Mouse (Mus musculus) ES-CJ7 (cell line): ENCODE measurements at regions not wholly inside any gene's neighbourhood (a gene's known extent, or its start where the extent isn't known, plus 50 kb on each side); places are given as distances from the start of the nearest gene placed in this dataset.

Experiments used
- DNase-seq: peaks from one replicate; pipeline ENCODE4 v3.0.0; 2011; ENCODE audit warnings: low read depth, low spot score

DNA sequence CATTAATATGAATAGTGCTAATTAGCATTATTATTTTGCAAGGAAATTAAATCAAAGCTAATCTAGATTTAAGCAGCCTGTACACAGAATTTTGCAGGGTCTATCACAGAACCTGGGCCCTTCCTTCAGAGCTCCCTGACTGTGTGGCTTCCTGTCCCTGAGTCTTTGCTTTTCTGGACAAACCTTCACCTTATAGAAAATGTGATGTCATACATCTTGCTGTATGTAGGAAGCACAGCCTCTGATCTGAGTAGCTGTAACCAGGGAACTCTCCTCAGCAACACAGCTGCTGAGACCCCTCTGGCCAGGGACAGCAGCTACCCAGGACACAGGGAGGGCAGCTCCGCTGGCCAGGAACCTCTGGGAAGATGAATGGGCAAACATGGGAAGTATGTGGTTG is 51.7 kb upstream of the Camk1g start:
- no peak for DNase-seq

DNA sequence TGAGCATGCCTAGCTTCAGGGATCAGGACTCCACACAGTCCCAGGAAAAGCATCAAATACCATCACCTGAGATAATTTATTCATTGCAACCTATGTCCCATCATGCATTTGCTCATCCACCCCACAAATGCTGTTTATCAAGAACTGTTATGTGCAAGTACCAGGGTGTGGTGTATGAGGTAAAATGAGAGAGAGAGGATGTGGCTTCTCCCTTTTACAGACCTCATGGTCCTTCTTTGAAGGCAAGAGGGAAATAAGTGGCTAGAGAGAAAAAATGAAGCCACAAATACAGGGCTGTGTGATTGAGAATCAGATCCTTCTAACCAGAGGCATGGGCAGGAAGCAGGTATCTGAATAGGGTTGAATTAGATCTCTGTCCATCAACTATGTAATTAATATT is 51.3 kb upstream of the Camk1g start:
- no peak for DNase-seq
